Mouse (Mus musculus): ENCODE results near the gene Tsc22d2. TPM values are rescaled to one million over a fixed set of nuclear protein-coding genes. Genes with fewer than 3 reads are reported as not detected.
A peak's percentile ranks its signal among the peaks of the same experiment; 100 is the strongest.

The Tsc22d2 gene
- polyA plus RNA-seq, 1 experiment from 2014 or later: 17.6 TPM

DNA sequence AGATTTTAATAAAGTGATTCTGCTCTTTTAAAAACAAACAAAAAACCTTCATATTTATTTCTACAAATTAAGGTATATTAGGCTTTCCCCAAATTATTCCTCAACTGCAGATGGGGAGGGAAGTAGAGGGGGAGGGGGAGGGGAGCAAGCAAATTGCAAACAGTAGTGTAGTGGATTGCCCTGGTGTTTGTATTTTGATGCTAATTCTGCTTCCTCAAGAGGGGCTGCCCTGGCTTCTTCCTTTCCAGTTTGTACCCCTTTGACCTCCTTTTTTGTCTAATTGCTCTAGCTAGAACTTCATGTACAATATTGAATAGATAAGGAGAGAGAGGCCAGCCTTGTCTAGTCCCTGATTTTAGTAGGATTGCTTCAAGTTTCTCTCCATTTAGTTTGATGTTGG lies 90.2 kb downstream of the Tsc22d2 start:
- Histone ChIP-seq H3K9me3 (ENCODE audit: low read depth, low read length) (no peaks in the 10 kb centered on the region), H3K27me3 (ENCODE audit: insufficient read depth, low read length) (no peaks in the 10 kb centered on the region), H3K36me3 (ENCODE audit: insufficient read depth) (no peaks in the 10 kb centered on the region), H3K4me2 (no peak overlapping the region), H3K4me3 (ENCODE audit: low read depth, low read length) (no peak overlapping the region), H3K9ac (no peak overlapping the region), H3K27ac (ENCODE audit: low read depth) (no peak overlapping the region), H3K4me1 (ENCODE audit: insufficient read depth) (no peaks in the 10 kb centered on the region)
- DNase-seq (no peak), ATAC-seq (ENCODE audit: insufficient read depth) (no peak)
- no peak for TF ChIP-seq CTCF (IDR thresholded peaks at IDR 0.05; ENCODE audit: low read depth)

DNA sequence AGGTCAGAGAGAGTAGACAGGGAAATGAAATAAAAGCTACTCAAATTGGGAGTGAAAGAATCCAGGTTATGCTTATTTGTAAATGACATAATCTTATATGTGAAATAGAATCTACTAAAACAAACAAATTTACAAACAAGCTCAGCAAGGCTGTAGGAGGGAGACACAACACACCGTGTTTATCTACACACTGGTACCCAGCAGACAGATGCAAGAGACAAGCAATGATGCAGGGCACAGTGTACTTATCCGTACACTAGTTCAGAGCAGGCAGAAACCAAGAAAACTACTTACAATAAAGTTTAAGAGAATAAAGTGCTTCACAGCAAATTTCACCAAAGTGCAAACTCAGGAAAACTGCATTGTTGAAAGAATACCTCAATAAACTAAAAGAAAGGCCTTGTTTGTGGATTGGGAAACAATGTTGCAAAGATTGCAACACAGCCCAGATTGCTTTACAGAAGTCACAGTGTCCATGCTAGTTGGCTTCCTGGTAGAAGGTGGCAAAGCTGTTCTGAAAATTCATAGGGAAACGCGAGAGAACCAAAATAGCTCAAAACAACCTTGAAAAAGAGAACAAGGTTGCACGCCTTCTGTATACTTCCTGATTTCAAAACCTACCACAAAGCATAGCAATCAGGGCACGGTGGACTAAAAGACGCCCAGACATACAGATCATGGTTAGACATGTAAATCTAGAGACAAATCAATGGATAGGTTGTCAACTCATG lies 93.7 kb downstream of the Tsc22d2 start:
- ATAC-seq (ENCODE audit: insufficient read depth): no peak
- no peak overlapping the region for H3K27ac ChIP-seq (ENCODE audit: low read depth)
- no peak for TF ChIP-seq CTCF (IDR thresholded peaks at IDR 0.05; ENCODE audit: low read depth)
- H3K36me3 ChIP-seq (ENCODE audit: insufficient read depth): no peaks in the 10 kb centered on the region
- no peaks in the 10 kb centered on the region for H3K9me3 ChIP-seq (ENCODE audit: low read depth, low read length)
- no peak overlapping the region for H3K4me2 ChIP-seq
- H3K4me3 ChIP-seq (ENCODE audit: low read depth, low read length): no peak overlapping the region
- peak; percentile 3 for DNase-seq
- H3K4me1 ChIP-seq (ENCODE audit: insufficient read depth): no peaks in the 10 kb centered on the region
- no peak overlapping the region for H3K9ac ChIP-seq
- H3K27me3 ChIP-seq (ENCODE audit: insufficient read depth, low read length): no peaks in the 10 kb centered on the region
- WGBS: 83% methylated on average over 7 of the region's 7 CpGs

DNA sequence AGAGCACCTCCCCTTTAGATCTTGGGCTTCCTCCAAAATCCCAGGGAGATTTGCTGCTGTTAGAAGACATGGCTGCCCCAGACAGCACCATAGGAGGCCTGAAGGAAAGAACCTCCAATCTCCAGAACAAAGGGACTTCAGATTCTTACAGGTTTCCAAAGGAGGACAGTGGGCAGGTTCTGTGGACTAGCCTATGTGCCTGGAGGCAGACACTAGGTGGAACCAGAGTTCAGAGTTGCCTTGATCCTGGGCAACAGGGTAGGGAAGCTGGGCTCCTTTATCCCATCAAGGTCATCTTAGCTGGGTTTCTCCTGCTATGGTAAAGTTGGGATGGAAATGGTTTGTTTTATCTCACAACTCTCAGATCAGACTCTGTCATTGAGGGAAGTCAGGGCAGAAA lies 97.1 kb downstream of the Tsc22d2 start:
- Histone ChIP-seq H3K9ac (no peak overlapping the region), H3K4me3 (ENCODE audit: low read depth, low read length) (no peak overlapping the region), H3K36me3 (ENCODE audit: insufficient read depth) (no peaks in the 10 kb centered on the region), H3K27me3 (ENCODE audit: insufficient read depth, low read length) (no peaks in the 10 kb centered on the region), H3K4me1 (ENCODE audit: insufficient read depth) (no peaks in the 10 kb centered on the region), H3K27ac (ENCODE audit: low read depth) (no peak overlapping the region), H3K4me2 (no peak overlapping the region), H3K9me3 (ENCODE audit: low read depth, low read length) (no peaks in the 10 kb centered on the region)
- ATAC-seq (ENCODE audit: insufficient read depth): no peak
- peak; percentile 31; the same call in 1 of the 2 replicates for TF ChIP-seq CTCF (IDR thresholded peaks at IDR 0.05; ENCODE audit: low read depth)
- DNase-seq: no peak

- WGBS: 52% methylated on average over 3 of the region's 3 CpGs
- H3K27me3 ChIP-seq (ENCODE audit: insufficient read depth, low read length): no peaks in the 10 kb centered on the region
- H3K9me3 ChIP-seq (ENCODE audit: low read depth, low read length): no peaks in the 10 kb centered on the region
- DNase-seq (no peak), ATAC-seq (ENCODE audit: insufficient read depth) (no peak)
- H3K9ac ChIP-seq: no peak overlapping the region
- H3K4me3 ChIP-seq (ENCODE audit: low read depth, low read length): no peak overlapping the region
- no peaks in the 10 kb centered on the region for H3K36me3 ChIP-seq (ENCODE audit: insufficient read depth)
- no peaks in the 10 kb centered on the region for H3K4me1 ChIP-seq (ENCODE audit: insufficient read depth)
- no peak overlapping the region for H3K27ac ChIP-seq (ENCODE audit: low read depth)
- TF ChIP-seq CTCF (IDR thresholded peaks at IDR 0.05; ENCODE audit: low read depth): no peak
- no peak overlapping the region for H3K4me2 ChIP-seq
These were observed 98.2 kb downstream of the Tsc22d2 start for GRCm38 (mm10) chr3:58512740-58513139.

DNA sequence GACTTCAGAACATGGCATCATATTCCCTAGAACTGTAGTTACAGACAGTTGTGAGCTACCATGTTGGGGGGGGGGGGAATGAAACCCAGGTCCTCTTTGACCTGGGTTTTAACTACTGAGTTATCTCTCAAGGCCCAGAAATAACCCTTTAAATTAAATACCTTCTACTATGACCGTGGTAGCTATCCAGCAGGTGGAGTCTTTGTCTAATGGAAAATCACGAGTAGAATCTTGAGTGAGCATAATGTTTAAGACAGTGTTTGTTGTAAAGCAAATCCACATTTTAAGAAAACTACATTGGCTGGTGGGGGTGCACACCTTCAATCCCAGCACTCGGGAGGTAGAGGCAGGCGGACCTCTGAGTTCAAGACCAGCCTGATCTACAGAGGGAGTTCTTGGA lies 99.0 kb downstream of the Tsc22d2 start:
- Histone ChIP-seq H3K4me2 (no peak overlapping the region), H3K4me3 (ENCODE audit: low read depth, low read length) (no peak overlapping the region), H3K27me3 (ENCODE audit: insufficient read depth, low read length) (no peaks in the 10 kb centered on the region), H3K27ac (ENCODE audit: low read depth) (no peak overlapping the region), H3K9ac (no peak overlapping the region), H3K36me3 (ENCODE audit: insufficient read depth) (no peaks in the 10 kb centered on the region), H3K4me1 (ENCODE audit: insufficient read depth) (no peaks in the 10 kb centered on the region), H3K9me3 (ENCODE audit: low read depth, low read length) (no peaks in the 10 kb centered on the region)
- ATAC-seq (ENCODE audit: insufficient read depth): no peak
- 78% methylated on average over 4 of the region's 4 CpGs for WGBS
- no peak for DNase-seq
- no peak for TF ChIP-seq CTCF (IDR thresholded peaks at IDR 0.05; ENCODE audit: low read depth)

GRCm38 (mm10) chr3:58515947-58516601 lies 101.6 kb downstream of the Tsc22d2 start:
- no peaks in the 10 kb centered on the region for H3K27me3 ChIP-seq (ENCODE audit: insufficient read depth, low read length)
- H3K9me3 ChIP-seq (ENCODE audit: low read depth, low read length): no peaks in the 10 kb centered on the region
- H3K9ac ChIP-seq: no peak overlapping the region
- WGBS: 53% methylated on average over 1 of the region's 1 CpGs
- no peak for TF ChIP-seq CTCF (IDR thresholded peaks at IDR 0.05; ENCODE audit: low read depth)
- H3K27ac ChIP-seq (ENCODE audit: low read depth): no peak overlapping the region
- DNase-seq: no peak
- H3K4me3 ChIP-seq (ENCODE audit: low read depth, low read length): no peak overlapping the region
- ATAC-seq (ENCODE audit: insufficient read depth): no peak
- H3K36me3 ChIP-seq (ENCODE audit: insufficient read depth): peaks cover 7% of the 10 kb centered on the region
- H3K4me1 ChIP-seq (ENCODE audit: insufficient read depth): no peaks in the 10 kb centered on the region
- no peak overlapping the region for H3K4me2 ChIP-seq

Other genes with a start within 250 kb of the Tsc22d2 start
- gene Eif2a, start 111.1 kb downstream of the Tsc22d2 start, polyA plus RNA-seq (2014; fragmentation: Nextera tagmentation; extraction: Ambion mirVana): 61.4 and 62.1 TPM in 2 replicates
- gene Serp1, start 111.2 kb downstream of the Tsc22d2 start, polyA plus RNA-seq (2014; fragmentation: Nextera tagmentation; extraction: Ambion mirVana): 131 and 147 TPM in 2 replicates
- 21.8 and 23.8 TPM in 2 replicates for gene Selenot, start 161.9 kb downstream of the Tsc22d2 start, polyA plus RNA-seq (2014; fragmentation: Nextera tagmentation; extraction: Ambion mirVana)
- not detected in 2 replicates for gene Erich6, start 222.5 kb downstream of the Tsc22d2 start, polyA plus RNA-seq (2014; fragmentation: Nextera tagmentation; extraction: Ambion mirVana)

All from lung, embryonic 14.5 days (tissue).